Mouse (Mus musculus) mouse embryonic stem cell (cell line): ENCODE data around the gene Ift172.

ENCODE experiments used
- in situ Hi-C, 2 experiments: fragments of 300-500 bp; cut with MboI; formaldehyde crosslinking; loops; 1 replicate in 1 of 2; 3 replicates in 1 of 2; pipeline ENCODE4 v1.14.3; 2019 to 2020; ENCODE audit warnings: low sequenced_read_pairs in 2 of 2, low pct_unique_long_range_greater_than_20kb in 1 of 2, mixed read lengths in 1 of 2; ENCODE audit not compliant: unreplicated experiment in 1 of 2

The Ift172 gene

DNA sequence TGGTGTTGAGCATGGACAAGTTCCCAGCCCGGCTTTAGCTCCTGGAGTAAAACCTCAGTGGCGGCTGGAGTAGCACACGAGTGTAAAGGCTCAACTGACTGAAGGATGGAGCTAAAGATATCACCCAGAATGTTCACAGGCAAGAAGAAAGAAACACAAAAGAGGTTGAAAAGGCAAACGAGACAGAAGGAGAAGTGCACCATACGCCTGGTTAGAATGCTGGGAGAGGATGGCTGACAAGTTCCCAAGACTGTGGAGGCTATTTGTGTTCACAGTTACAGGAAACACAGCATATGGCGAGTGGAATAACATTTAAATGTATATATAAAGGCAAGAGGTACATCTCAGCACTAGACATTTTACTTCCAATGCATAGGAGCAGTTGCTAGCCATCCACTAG is 17.9 kb downstream of the Ift172 start:
- in situ Hi-C loops = no loop called here

DNA sequence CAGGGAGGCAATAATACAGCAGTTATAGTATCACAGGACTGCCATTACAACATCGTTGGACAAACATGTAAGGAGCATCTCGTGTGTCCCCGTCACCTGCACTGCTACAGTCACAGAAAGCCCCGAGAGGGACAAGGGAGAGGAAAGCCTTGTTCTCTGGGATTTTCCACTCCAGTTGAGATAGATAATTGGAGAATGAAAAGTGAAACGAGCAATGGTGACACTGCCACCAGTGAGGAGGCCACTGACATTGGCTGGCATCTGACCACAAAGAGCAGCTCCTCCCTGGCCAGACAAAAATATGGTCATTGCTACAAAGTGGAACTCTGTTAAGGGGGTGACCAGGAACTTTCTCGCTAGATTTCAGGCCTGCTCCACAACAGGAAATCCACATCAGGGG is 23.2 kb downstream of the Ift172 start:
- in situ Hi-C loops = no loop called here

DNA sequence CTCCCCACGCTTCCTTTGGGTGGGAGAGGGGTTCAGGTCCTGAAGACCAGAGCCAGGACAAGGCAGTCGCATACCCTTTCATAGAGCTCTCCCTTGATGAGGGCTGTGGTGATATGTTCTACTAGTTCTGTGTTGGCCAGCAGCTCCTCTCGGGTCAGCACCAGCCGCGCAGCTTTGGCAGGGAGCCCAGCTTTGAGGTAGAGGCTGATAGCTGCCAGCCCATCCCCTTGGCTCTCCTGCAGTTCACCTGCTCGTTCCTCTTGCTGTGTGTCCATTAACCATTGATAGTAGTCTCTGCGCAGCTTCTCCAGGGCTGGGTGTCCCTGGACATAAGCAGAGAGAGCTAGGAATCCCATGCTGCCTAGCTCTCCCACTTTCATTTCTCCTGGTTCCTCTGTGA is 24.8 kb downstream of the Ift172 start:
- in situ Hi-C loops = no loop called here

DNA sequence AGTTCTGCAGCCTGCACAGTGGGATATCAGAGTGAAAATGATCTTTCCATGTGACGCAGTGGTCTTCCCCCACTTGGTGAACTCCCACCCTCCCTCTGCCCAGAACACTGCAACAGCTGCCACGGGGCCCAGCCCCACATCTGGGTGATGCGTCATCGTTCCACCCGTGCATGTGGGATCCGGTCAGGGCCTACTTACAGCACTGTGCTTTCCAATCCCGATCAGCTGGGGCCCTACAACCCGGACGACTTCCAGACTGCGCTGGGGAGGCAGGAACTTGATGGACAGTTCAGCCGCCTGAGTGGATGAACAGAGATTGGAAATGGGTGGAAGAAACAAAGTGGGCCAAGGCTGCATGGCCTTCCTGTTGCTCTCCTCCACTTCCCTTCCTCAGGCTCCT is 33.3 kb downstream of the Ift172 start:
- in situ Hi-C loops = no loop called here

DNA sequence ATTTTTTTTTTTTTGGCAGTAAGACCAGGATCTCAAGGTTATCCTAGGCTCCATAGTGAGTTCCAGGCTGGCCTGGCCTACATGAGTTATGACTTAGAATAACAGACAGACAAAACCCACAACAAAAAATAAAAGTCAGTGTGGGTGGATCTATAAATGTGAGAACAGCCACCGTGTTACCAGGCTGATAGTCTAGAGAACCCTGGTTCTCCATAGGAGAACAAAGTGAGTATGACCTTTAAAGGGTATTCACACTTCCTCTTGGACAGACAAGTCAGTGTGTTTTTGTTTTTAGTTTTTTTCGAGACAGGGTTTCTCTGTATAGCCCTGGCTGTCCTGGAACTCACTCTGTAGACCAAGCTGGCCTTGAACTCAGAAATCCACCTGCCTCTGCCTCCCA is 34.9 kb downstream of the Ift172 start:
- in situ Hi-C loops = no loop called here

DNA sequence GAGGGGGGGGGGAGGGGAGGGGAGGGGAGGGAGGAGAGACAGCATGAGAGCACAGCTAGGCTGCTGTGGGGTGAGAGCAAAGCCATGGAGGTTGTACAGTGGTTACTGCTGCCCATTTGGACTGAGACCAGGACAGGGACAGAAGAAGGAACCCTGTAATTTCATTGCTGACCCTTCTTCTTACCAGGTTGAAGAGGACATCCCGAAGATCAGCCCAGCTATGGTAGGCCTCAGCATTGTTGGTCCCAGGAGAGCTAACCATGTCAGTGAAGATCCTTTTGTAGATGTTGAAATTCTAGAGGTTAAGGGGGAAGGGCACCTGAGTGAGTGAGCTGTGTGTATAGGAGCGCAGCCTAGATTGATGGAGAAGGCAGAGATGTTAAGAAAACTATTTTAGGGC is 35.5 kb downstream of the Ift172 start:
- in situ Hi-C loops = no loop called here

DNA sequence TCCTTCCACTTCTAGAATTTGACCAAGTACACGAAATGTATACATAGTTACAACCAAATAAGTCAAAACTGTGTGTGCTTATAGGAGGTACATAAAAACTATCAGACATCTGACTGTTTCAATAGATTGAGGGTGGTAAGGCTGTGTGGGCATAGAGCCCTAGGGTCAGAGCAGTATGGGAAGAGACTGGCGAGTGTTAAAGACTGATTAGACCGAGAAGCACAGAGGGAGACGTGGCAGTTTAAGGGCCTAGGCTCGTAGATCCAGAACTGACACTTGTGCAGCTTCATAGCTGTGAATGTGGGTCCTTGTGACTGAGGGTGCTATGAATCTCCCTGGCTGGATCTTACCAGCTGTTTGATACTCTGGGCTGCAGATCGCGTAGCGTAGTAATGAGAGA is 36.0 kb downstream of the Ift172 start:
- in situ Hi-C loops = no loop called here

DNA sequence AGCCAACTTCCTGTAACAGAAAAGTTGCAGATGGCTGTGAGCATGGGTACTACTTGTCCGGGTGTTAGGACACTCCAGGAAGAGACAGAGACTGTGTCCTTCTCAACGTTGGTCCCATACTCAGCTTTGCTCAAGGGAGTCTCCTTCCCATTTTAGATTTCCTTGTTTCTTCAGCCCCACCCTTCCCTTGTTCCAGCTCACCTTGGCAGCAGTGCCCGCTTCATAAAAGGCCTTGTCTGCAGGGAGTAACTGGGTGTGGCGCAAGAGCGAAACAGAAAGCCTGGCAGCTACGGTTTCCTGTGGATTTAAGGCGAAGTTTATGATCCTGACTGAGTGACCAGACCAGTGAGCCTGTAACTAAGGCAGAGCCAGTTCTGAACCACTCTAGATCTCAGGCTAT is 36.5 kb downstream of the Ift172 start:
- in situ Hi-C loops = no loop called here

DNA sequence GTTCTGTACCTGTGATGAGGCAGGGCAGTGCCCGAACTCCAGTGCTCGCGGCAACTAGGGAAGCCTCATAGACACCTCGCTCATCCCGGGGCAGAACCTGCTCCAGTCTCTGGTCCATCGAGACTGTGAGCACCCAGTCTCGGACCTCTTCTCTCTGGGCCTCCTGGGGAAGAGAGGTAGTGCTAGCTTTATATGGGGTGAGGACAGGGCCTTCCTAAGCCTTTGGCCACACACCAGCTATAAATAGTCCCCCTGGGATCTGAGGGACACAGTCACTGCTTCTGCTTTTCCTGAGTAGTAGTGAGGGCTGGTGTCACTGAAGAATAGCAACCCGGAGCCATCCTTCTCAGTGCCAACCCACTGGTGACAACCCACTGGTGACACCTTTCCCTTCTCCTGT is 37.1 kb downstream of the Ift172 start:
- in situ Hi-C loops = no loop called here

DNA sequence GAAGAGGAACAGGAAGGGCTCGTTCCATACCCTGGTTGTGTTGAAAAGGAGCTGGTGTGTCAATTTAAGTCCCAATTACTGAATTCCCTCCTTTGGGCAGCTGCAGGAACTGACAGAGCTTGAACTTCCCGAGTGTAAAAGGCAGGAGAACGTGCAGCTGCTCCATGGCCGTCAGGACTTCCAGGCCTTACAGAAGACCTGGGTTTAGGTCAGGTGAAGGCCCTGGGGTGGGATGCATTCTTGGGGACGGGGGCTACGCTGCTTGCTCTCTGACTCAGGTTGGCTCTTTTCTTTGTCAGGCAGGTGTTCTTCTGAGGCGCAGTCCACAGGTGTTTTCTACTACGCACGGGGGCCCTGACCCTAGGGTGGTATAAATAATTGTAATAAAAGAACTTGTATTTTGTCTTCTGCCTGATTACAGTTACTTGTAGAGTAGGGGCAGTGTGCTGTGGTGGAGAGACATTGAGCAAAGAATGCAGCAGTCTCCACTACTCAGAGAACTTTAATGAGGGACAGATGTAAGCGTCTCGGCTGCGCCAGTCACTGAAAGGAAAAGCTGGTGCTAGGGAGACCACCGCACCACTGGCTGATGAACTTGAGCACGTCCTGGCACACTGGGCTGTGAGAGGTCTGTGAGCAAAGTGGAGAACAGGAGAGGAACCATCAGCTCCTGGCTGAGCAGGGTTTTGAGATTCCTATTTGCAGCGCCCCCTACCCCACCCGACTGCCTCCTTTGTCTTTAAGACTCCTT is 37.9 kb downstream of the Ift172 start:
- in situ Hi-C loops = no loop called here

DNA sequence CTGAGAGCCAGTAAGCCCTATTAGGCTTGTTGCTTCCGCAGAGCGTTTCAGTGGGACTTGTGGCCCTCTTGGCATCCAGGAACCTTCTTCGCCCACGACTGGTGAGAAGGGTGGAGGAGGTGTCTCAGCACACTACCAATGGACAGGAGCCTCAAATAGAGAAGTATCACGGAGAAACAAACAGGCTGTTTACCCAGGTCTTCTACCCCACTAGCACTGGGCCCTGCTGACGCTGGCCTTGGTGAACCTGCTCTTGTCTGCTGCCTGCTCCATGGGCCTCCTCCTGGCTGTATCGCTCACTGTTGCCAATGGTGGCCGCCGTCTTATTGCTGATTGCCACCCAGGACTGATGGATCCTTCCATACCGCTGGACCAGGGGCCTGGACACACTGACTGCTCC is 38.8 kb downstream of the Ift172 start:
- in situ Hi-C loops = no loop called here

DNA sequence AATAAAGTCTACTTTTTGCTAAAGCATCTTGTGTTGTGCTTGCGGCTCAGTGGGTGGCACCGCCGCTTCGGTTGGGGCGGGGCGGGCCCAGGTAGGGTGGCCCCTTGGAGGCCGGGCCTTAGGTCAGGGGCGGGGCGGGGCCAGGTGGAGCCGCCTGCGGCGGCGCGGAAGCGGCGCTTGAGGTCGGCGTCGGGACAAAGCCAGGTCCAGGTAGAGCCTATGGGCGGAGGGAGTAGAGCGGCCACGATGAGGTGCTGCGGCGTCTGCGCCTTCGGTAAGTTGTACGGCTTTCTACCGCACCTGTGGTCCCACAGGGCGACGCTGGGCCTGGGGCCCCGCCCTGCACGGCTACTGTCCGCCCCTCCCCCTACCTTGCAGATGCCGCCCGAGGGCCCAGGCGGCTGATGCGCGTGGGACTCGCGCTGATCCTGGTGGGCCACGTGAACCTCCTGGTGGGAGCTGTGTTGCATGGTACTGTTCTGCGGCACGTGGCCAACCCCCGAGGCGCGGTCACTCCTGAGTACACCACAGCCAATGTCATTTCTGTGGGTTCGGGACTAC is 39.3 kb downstream of the Ift172 start, which contains the start of gene Krtcap3:
TSS of gene Krtcap3 (plus strand) at position 151 of the 561 bp plus-strand sequence.
- in situ Hi-C loops = no loop called here

DNA sequence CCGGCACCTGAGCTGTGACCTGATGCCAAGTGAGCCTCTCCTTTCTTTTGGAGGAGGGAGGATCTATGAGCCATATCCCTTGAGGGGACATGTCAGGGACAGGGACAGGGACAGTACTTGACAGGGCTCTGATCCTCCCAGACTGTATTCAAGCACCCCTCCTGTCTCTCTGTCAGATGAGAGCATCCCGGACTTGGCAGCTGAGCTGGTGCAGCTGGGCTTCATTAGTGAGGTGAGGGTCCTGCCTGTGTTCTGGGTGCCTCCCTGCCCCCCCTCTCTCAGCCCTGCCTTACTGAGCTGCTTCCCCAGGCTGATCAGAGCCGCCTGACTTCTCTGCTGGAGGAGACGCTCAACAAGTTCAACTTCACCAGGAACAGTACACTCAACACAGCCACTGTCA is 40.2 kb downstream of the Ift172 start:
- in situ Hi-C loops = no loop called here

DNA sequence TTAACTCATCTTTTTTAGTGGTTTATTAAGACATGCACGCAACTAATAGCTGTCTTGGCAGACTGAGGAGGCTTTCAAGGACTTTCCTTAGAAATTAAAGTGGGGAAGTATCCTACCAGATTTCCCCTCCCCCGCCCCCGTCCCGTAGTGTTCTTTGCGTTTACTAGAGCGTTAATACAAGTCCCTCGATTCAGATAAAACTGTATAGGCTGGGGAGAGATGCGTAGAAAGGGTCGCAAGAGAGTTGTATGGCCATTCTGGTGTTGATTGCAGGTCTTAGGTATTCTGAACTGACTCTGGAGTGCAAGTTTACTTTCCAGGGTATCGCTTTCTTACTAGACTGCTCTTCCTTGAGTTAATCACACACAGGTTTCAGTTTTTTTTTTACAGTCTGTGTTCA is 48.7 kb downstream of the Ift172 start:
- in situ Hi-C loops = no loop called here

DNA sequence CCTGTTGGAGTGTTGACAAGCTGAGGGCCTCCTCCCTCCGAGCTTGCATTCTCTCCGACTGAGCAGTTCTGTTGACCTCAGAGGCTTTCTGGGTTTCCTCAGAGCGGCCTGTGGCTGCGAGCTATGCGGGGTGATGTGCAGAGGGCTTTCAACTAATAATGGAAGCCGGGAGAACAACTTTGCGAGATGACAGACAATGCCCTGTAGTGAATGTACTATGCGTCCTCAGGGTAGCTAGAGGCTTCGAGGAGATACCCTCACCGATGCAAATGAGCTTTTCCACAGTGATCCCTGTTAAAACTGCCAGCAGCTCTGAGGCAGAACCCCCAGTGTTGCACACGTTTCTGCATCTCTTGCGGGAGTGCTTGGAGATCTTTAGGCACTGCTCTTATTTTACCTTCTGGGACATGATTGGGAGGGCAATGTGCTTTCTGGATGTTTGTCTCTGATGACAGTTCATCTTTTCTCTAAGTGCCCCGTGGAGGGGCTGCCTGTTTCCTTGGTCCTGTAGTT is 49.3 kb downstream of the Ift172 start:
- in situ Hi-C loops = no loop called here

DNA sequence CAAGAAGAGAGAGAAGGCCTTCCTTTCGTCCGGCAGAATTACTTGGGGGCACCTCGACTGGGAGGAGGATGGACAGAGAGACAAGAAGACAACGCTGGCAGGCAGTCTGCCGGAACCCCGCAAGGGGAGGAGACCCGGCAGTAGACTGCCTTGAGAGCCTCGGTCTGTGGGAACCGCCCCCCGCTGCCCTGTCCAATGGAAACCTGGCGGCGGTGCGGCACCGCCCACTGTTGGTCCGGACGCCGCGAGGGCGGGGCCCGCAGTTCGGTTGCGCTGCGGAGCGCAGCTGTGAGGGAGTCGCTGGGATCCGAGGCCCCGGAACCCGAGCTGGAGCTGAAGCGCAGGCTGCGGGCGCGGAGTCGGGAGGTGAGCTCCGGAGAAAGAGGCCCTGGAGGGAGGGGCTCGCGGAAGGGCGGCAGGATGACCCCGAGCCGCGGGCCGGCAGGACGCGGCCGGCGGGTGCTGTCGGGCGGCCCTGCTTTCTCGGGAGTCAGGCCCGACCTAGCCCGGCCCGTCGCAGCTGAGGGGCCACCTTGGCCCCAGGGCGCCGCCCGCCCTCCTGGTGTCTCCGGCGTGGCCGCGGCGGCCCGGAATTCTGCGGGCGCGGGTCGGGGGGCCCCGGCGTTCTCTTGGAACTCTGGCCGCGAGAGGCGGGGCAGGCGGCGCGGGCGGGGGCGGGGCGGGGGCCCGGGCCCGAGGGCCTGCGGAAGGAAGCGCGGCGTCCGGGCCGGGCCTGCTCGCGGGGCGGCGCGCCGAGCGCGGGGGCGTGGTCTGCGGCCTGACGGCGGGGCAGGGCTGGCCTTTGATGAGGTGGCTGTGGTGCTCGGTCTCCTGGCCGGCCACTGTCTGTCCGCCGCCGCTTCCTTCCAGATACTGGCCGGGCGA is 50.0 kb downstream of the Ift172 start, which contains the start of the genes Nrbp1 and Gm9970:
TSS of gene Nrbp1 (plus strand) at position 228 of the 885 bp plus-strand sequence.
TSS of gene Gm9970 (minus strand) at position 596 of the 885 bp plus-strand sequence.
- in situ Hi-C loops = no loop called here

DNA sequence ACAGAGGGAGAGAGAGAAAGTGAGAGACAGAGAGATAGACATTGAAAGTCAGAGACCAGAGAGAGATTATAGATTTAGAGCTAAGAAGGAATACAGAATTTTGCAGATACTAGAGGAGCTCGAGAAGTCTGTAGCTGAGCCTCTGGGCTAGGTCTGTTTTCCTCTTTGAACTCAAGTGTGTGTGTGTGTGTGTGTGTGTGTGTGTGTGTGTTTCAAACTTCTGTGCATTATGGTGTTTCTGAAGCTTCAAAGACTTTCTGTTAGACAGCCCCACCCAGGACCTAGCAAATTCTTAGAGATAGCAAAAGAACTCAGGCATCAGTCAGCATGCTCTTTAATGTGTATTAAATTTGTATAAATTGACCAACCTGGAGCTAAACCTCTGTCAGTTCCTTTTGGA is 64.3 kb downstream of the Ift172 start:
- in situ Hi-C loops = no loop called here

DNA sequence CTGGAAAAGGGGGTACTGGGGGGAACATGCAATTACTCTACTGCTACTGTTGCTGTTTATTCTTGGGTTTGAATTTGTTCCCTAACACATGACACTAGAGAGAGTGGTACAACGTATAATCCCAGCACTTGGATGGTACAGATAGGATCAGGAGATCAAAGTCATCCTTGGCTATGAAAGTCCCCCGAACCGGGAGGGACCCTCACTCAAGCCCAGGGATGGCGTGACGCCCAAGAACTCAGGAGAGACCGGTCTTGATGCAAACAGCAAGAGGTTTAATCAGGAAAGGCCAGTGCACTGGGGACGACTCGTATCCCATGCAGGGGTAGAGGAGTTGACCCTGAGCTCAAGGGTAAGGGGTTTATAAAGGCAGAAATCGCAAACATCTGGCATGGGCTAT is 68.2 kb downstream of the Ift172 start:
- in situ Hi-C loops = no loop called here

DNA sequence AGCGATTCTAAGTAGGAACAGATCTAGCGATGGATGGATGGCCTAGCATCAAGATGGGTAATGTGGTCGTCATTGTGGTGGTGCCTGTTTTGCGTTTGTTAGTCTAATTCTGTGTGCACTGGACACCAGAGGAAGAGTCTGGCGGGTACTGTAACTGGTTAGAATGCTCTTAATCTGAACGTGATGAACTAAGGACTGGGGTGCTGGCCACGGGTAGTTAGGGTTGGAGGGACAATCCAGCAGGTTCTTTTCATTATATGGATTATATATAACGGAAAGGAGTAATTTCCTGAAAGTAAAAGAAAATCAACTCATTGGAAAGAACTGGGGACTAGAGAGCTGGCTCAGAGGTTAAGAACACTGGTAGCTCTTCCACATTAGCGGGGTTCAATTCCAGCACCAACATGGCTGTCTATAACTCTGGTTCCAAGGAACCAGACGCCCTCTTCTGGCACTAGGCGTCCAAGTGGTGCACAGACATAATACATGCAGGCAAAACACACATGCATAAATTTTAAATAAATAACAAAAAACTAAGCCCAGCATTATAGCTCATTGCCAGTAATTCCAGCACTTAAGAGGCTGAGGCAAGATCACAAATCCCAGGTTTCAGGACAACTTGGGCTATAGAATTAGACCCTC is 69.5 kb downstream of the Ift172 start:
- in situ Hi-C loops = no loop called here
